9 mouse cellular contexts compared by ENCODE assay signal in genomic region chr3:129590548-129591226, GRCm38 (mm10). TPM values are rescaled to one million over a fixed set of nuclear protein-coding genes. Genes with fewer than 3 reads are reported as not detected.
DNase-seq lines count a peak whose midpoint lies in the region; ATAC-seq lines count a peak whose summit lies in the region.
"Had no signal": no experiment of that assay in that cellular context is flagged by ENCODE, and none has a peak within 500 bp of the region (broad histone marks: within the 10 kb centered on the region; RNA-seq: fewer than 3 reads in every experiment).

No protein-coding gene starts in this region.

- WGBS in heart, embryonic 10.5 days = 73% methylated on average over 17 of the region's 17 CpGs

- H3K36me3 ChIP-seq in heart, embryonic 10.5 days = no peaks in the 10 kb centered on the region
- H3K36me3 ChIP-seq: liver, embryonic 13.5 days had no signal

- H3K4me3 ChIP-seq in heart, embryonic 10.5 days = no peak overlapping the region
- H3K4me3 ChIP-seq: liver, embryonic 13.5 days had no signal

- H3K9me3 ChIP-seq in heart, embryonic 10.5 days = no peaks in the 10 kb centered on the region
- H3K9me3 ChIP-seq: liver, embryonic 13.5 days had no signal

- peak overlapping the region; percentile 80 for H3K27ac ChIP-seq in heart, embryonic 10.5 days
- H3K27ac ChIP-seq: liver, embryonic 13.5 days had no signal

- peak; percentile 75 for ATAC-seq in CD4-positive, CD25-positive, alpha-beta regulatory T cell, adult 4 months

- peaks cover 32% of the 10 kb centered on the region for H3K4me1 ChIP-seq in heart, embryonic 10.5 days

- peak; percentile 84 for DNase-seq in T-cell, adult 2 months (ENCODE audit: low spot score)
- DNase-seq in heart, embryonic 10.5 days (ENCODE audit: low spot score) = no peak
- peak; percentile 67 to 83 for DNase-seq in left cerebral cortex, adult 9 months (ENCODE audit: low spot score in 2 of 2)
- DNase-seq in right cerebral cortex, postnatal 10 days (ENCODE audit: low spot score in 2 of 2) = peak; percentile 80 to 87
- DNase-seq in ovary, adult 18-20 months (ENCODE audit: low spot score) = no peak
- no peak for DNase-seq in urinary bladder, adult 2 months (ENCODE audit: low spot score)
- no peak for DNase-seq in kidney, postnatal 10 days
- DNase-seq: liver, embryonic 13.5 days had no signal

- no peaks in the 10 kb centered on the region for H3K27me3 ChIP-seq in heart, embryonic 10.5 days (ENCODE audit: insufficient read depth, poor library complexity, severe bottlenecking)
- H3K27me3 ChIP-seq: liver, embryonic 13.5 days had no signal

RNA-seq across cellular contexts. Expression of gene Elovl6, which starts 58.5 kb away (rescaled TPM):
- polyA plus RNA-seq in CD4-positive, CD25-positive, alpha-beta regulatory T cell, adult 4 months (2017; shearing (Covaris generic)) = 10 to 100 TPM; 14.3 to 14.6 TPM
- 24.7 and 35.8 TPM in 2 replicates for polyA plus RNA-seq in heart, embryonic 10.5 days (2016; fragmentation: Nextera tagmentation; extraction: Ambion mirVana)
- polyA plus RNA-seq in urinary bladder, adult 2 months (2012; rRNA removed) = 29.1 and 34.2 TPM in 2 replicates

Comparison
In these comparisons a context has a peak if more than half of its experiments do, and no peak if none do; other contexts are left out.
1. DNase-seq: peak in T-cell, adult 2 months (single experiment), left cerebral cortex, adult 9 months (2 of 2) and right cerebral cortex, postnatal 10 days (2 of 2); none in heart, embryonic 10.5 days (single experiment), ovary, adult 18-20 months (single experiment), urinary bladder, adult 2 months (single experiment) and kidney, postnatal 10 days (single experiment).